Mouse (Mus musculus) liver, embryonic 13.5 days (tissue): ENCODE results near the gene Bad. TPM values are rescaled to one million over a fixed set of nuclear protein-coding genes. Genes with fewer than 3 reads are reported as not detected.

Experiments used
- microRNA-seq: library from miRNA; unstranded; fragments of <30 nt; microRNA quantifications from one replicate; pipeline ENCODE4, GENCODE M21; 2016
- polyA plus RNA-seq: library from polyadenylated mRNA; unstranded; fragments of >200 nt; fragmentation: Nextera tagmentation; extraction: Ambion mirVana; gene quantifications from 2 replicates; pipeline ENCODE4 v1.2.1, GENCODE M21; 2015

The Bad gene
- polyA plus RNA-seq, 1 experiment from 2014 or later, result 32.2 TPM

Small RNA genes lying within 50 kb of the gene (microRNA-seq; reads per million reads assigned to microRNA genes)
- not detected for gene Mir6990

Other genes with a start within 250 kb of the Bad start
- gene Rps6ka4, start 101.2 kb upstream of the Bad start, polyA plus RNA-seq, result 6.1 and 6.8 TPM in 2 replicates
- gene Ccdc88b, start 83.7 kb upstream of the Bad start, polyA plus RNA-seq, result 1.9 and 3.1 TPM in 2 replicates
- gene Trmt112, start 32.2 kb upstream of the Bad start, polyA plus RNA-seq, result 103 and 106 TPM in 2 replicates
- 97.7 and 101 TPM in 2 replicates for gene Prdx5, start 31.8 kb upstream of the Bad start, polyA plus RNA-seq
- gene Esrra, start 20.0 kb upstream of the Bad start, polyA plus RNA-seq, result 4.4 and 4.8 TPM in 2 replicates
- 0.51 and 0.73 TPM in 2 replicates for gene Catsperz, start 16.5 kb upstream of the Bad start, polyA plus RNA-seq
- gene Kcnk4, start 7.3 kb upstream of the Bad start, polyA plus RNA-seq, result 0.06 TPM in 1 of 2 replicates, not detected in the other
- 6.4 and 7.3 TPM in 2 replicates for gene Gpr137, start 619 bp downstream of the Bad start, polyA plus RNA-seq
- gene Ppp1r14b, start 33.1 kb downstream of the Bad start, polyA plus RNA-seq, result 73.6 and 81.7 TPM in 2 replicates
- gene Plcb3, start 34.6 kb downstream of the Bad start, polyA plus RNA-seq, result 5.6 and 6.3 TPM in 2 replicates
- 88.0 and 91.6 TPM in 2 replicates for gene Fkbp2, start 38.6 kb downstream of the Bad start, polyA plus RNA-seq
- 13.7 and 16.0 TPM in 2 replicates for gene Vegfb, start 45.8 kb downstream of the Bad start, polyA plus RNA-seq
- 9.8 and 11.8 TPM in 2 replicates for gene Dnajc4, start 50.7 kb downstream of the Bad start, polyA plus RNA-seq
- 10.7 and 11.1 TPM in 2 replicates for gene Nudt22, start 54.3 kb downstream of the Bad start, polyA plus RNA-seq
- 2.1 and 2.3 TPM in 2 replicates for gene Trpt1, start 54.3 kb downstream of the Bad start, polyA plus RNA-seq
- 106 and 107 TPM in 2 replicates for gene Fermt3, start 77.6 kb downstream of the Bad start, polyA plus RNA-seq
- 158 and 201 TPM in 2 replicates for gene Stip1, start 98.1 kb downstream of the Bad start, polyA plus RNA-seq
- gene Macrod1, start 114.9 kb downstream of the Bad start, polyA plus RNA-seq, result 3.0 and 3.8 TPM in 2 replicates
- gene Flrt1, start 163.9 kb downstream of the Bad start, polyA plus RNA-seq, result 0.14 and 0.17 TPM in 2 replicates